Mouse (Mus musculus) G1E (cell line): ENCODE data around the gene Ctcf.

ENCODE experiments used
- CTCF ChIP-seq: IDR thresholded peaks from 2 replicates; pipeline ENCODE4 v1.5.1; 2012; ENCODE audit warnings: low read depth, low read length, inconsistent platforms, mixed read lengths
- TAL1 ChIP-seq: conservative IDR thresholded peaks from 2 replicates; pipeline ENCODE4 v1.6.1; 2012; ENCODE audit warnings: low read depth, low read length, inconsistent platforms, mixed read lengths

DNA sequence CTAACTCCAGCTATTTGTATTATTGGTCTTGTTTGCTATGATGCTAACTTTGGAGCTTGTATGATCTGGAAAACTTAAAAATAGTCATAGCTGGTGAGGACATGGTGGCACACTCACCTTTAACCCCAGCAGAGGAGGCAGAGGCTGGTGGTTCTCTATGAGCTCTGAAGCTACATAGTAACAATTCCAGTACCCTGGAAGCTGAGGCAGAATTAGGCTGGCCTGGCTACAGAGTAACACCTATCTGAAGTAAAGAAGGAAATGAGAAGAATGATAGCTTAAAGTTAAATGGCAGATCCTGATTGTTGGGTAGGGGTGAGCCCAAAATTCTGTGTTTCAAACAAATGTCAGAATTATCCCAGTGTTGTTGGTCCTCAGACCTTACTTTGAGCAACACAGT lies 21.3 kb downstream of the Ctcf start:
- TF ChIP-seq CTCF: no peak
- TF ChIP-seq TAL1: no peak
